Mouse (Mus musculus): ENCODE data around the gene Xab2.
"Not testable (repeated sequence)": the region's sequence is repeated elsewhere in the genome, so short reads cannot be mapped to it uniquely, and the experiment has no call there.

Xab2 gene

GRCm38 (mm10) chr8:3609046-3609815 is 11.9 kb downstream of the Xab2 start:
- DNase-seq = peak; percentile 68

- no peak for DNase-seq
Observed at GRCm38 (mm10) chr8:3607822-3608221, 13.3 kb downstream of the Xab2 start.

GRCm38 (mm10) chr8:3606593-3606992 is 14.5 kb downstream of the Xab2 start:
- DNase-seq = no peak

- DNase-seq = no peak
Observed at GRCm38 (mm10) chr8:3603439-3603838, 17.7 kb downstream of the Xab2 start.

- DNase-seq = peak; percentile 57
Observed at GRCm38 (mm10) chr8:3600401-3600800, 20.7 kb downstream of the Xab2 start.

GRCm38 (mm10) chr8:3599219-3599618 is 21.9 kb downstream of the Xab2 start:
- no peak for DNase-seq

GRCm38 (mm10) chr8:3598054-3598453 is 23.1 kb downstream of the Xab2 start:
- DNase-seq = no peak

GRCm38 (mm10) chr8:3594466-3594865 is 26.6 kb downstream of the Xab2 start:
- peak; percentile 50 for DNase-seq

- peak; percentile 51 for DNase-seq
Observed at GRCm38 (mm10) chr8:3593470-3593869, 27.6 kb downstream of the Xab2 start.

- DNase-seq = no peak
Observed at GRCm38 (mm10) chr8:3588258-3588633, 32.9 kb downstream of the Xab2 start.

- peak; percentile 81 for DNase-seq
Observed at GRCm38 (mm10) chr8:3587391-3588257, 33.5 kb downstream of the Xab2 start.

GRCm38 (mm10) chr8:3586993-3587390 is 34.1 kb downstream of the Xab2 start, which contains the start of gene Camsap3:
Gene Camsap3 (plus strand): TSS chr8:3587293.
- DNase-seq = no peak

- no peak for DNase-seq
Observed at GRCm38 (mm10) chr8:3586452-3586851, 34.7 kb downstream of the Xab2 start.

- DNase-seq = not testable (repeated sequence)
Observed at GRCm38 (mm10) chr8:3581961-3582360, 39.2 kb downstream of the Xab2 start.

- DNase-seq = no peak
Observed at GRCm38 (mm10) chr8:3579390-3580364, 41.4 kb downstream of the Xab2 start.

- no peak for DNase-seq
Observed at GRCm38 (mm10) chr8:3576211-3576960, 44.7 kb downstream of the Xab2 start.

GRCm38 (mm10) chr8:3574546-3574945 is 46.6 kb downstream of the Xab2 start:
- no peak for DNase-seq

- DNase-seq = no peak
Observed at GRCm38 (mm10) chr8:3569784-3570183, 51.3 kb downstream of the Xab2 start.

GRCm38 (mm10) chr8:3568378-3568777 is 52.7 kb downstream of the Xab2 start:
- no peak for DNase-seq

GRCm38 (mm10) chr8:3567641-3568371 is 53.3 kb downstream of the Xab2 start, which contains the start of gene C330021F23Rik:
Gene C330021F23Rik (plus strand): TSS chr8:3567990.
- no peak for DNase-seq

All from lung, postnatal 36 days (tissue).